Mouse (Mus musculus) cerebral cortex, adult 2 months (tissue): ENCODE measurements around the gene Lgals3bp.

ENCODE experiments used
- WGBS: fragments of 180-500 bp; shearing (Covaris S2); methylation state at CpG from one replicate; pipeline ENCODE4 v1.1.7; 2018; 5-methylcytosine and 5-hydroxymethylcytosine counted together

The Lgals3bp gene

GRCm38 (mm10) chr11:118401760-118402280 lies at the start of gene Lgals3bp:
TSS of gene Lgals3bp (minus strand) at chr11:118402092.
- WGBS, result 34% methylated on average over 7 of the region's 7 CpGs

GRCm38 (mm10) chr11:118451211-118451610 lies 49.3 kb upstream of the Lgals3bp start:
- WGBS, result 76% methylated on average over 6 of the region's 6 CpGs

- WGBS, result 83% methylated on average over 8 of the region's 8 CpGs
These were observed 46.5 kb upstream of the Lgals3bp start for GRCm38 (mm10) chr11:118448385-118448784.

GRCm38 (mm10) chr11:118447346-118447745 lies 45.5 kb upstream of the Lgals3bp start:
- 79% methylated on average over 4 of the region's 4 CpGs for WGBS

GRCm38 (mm10) chr11:118445843-118446242 lies 44.0 kb upstream of the Lgals3bp start:
- 3% methylated on average over 3 of the region's 3 CpGs for WGBS

GRCm38 (mm10) chr11:118443201-118443970 lies 41.5 kb upstream of the Lgals3bp start:
- WGBS, result 42% methylated on average over 11 of the region's 11 CpGs

GRCm38 (mm10) chr11:118442691-118443090 lies 40.8 kb upstream of the Lgals3bp start:
- 85% methylated on average over 13 of the region's 13 CpGs for WGBS

GRCm38 (mm10) chr11:118438665-118439414 lies 36.9 kb upstream of the Lgals3bp start:
- WGBS, result 34% methylated on average over 11 of the region's 11 CpGs

GRCm38 (mm10) chr11:118436471-118436935 lies 34.6 kb upstream of the Lgals3bp start:
- 37% methylated on average over 6 of the region's 6 CpGs for WGBS

GRCm38 (mm10) chr11:118434093-118434492 lies 32.2 kb upstream of the Lgals3bp start:
- WGBS, result 69% methylated on average over 13 of the region's 13 CpGs

- WGBS, result 38% methylated on average over 10 of the region's 10 CpGs
These were observed 31.5 kb upstream of the Lgals3bp start for GRCm38 (mm10) chr11:118433398-118433868.

GRCm38 (mm10) chr11:118431100-118431948 lies 29.4 kb upstream of the Lgals3bp start:
- 79% methylated on average over 16 of the region's 16 CpGs for WGBS

GRCm38 (mm10) chr11:118430291-118430885 lies 28.5 kb upstream of the Lgals3bp start:
- WGBS, result 29% methylated on average over 4 of the region's 4 CpGs

GRCm38 (mm10) chr11:118428944-118429709 lies 27.2 kb upstream of the Lgals3bp start:
- WGBS, result 69% methylated on average over 8 of the region's 8 CpGs

GRCm38 (mm10) chr11:118428460-118428868 lies 26.6 kb upstream of the Lgals3bp start:
- 10% methylated on average over 11 of the region's 11 CpGs for WGBS

GRCm38 (mm10) chr11:118427986-118428385 lies 26.1 kb upstream of the Lgals3bp start, which contains the start of gene C1qtnf1:
TSS of gene C1qtnf1 (plus strand) at chr11:118428203.
- 3% methylated on average over 8 of the region's 8 CpGs for WGBS

- WGBS, result 72% methylated on average over 3 of the region's 3 CpGs
These were observed 25.4 kb upstream of the Lgals3bp start for GRCm38 (mm10) chr11:118427266-118427779.

GRCm38 (mm10) chr11:118426765-118427164 lies 24.9 kb upstream of the Lgals3bp start:
- 66% methylated on average over 5 of the region's 5 CpGs for WGBS

- WGBS, result 69% methylated on average over 13 of the region's 13 CpGs
These were observed 22.9 kb upstream of the Lgals3bp start for GRCm38 (mm10) chr11:118424621-118425335.
